Mouse (Mus musculus) cortical plate, adult 2 months (tissue): ENCODE measurements around the gene Pla2g2d. TPM values are rescaled to one million over a fixed set of nuclear protein-coding genes. Genes with fewer than 3 reads are reported as not detected.
A peak's percentile ranks its signal among the peaks of the same experiment; 100 is the strongest.

Experiments
- H3K27ac ChIP-seq: fragments of 200-500 bp; 2 replicates; pipeline ENCODE4 v1.5.1; 2012; ENCODE audit warnings: low read length, control low read depth, inconsistent platforms; ENCODE audit not compliant: insufficient read depth
- H3K4me1 ChIP-seq: fragments of 200-500 bp; 2 replicates; pipeline ENCODE4 v1.6.1; 2011; ENCODE audit warnings: low read length; ENCODE audit not compliant: control insufficient read depth, insufficient read depth
- H3K4me3 ChIP-seq: fragments of 200-500 bp; 2 replicates; pipeline ENCODE4 v1.5.1; 2011; ENCODE audit warnings: mild to moderate bottlenecking, low read length, control low read depth; ENCODE audit not compliant: insufficient read depth
- CTCF ChIP-seq: fragments of 200-500 bp; IDR thresholded peaks from 2 replicates; pipeline ENCODE4 v1.5.1; 2011; ENCODE audit warnings: mild to moderate bottlenecking, control low read depth, low read length; ENCODE audit not compliant: insufficient read depth; ENCODE audit errors: extremely low read depth
- POLR2A ChIP-seq: fragments of 200-500 bp; IDR thresholded peaks from 2 replicates; pipeline ENCODE4 v1.6.1; 2011; ENCODE audit warnings: mild to moderate bottlenecking, low read length, control low read depth; ENCODE audit not compliant: insufficient read depth; ENCODE audit errors: extremely low read depth
- polyA plus RNA-seq: library from polyadenylated mRNA; depleted of rRNA; stranded (reverse); fragments of >200 nt; gene quantifications from 2 replicates; pipeline ENCODE4 v1.2.3, GENCODE M21; 2012

The Pla2g2d gene
- polyA plus RNA-seq, 1 experiment, result 0.19 TPM

DNA sequence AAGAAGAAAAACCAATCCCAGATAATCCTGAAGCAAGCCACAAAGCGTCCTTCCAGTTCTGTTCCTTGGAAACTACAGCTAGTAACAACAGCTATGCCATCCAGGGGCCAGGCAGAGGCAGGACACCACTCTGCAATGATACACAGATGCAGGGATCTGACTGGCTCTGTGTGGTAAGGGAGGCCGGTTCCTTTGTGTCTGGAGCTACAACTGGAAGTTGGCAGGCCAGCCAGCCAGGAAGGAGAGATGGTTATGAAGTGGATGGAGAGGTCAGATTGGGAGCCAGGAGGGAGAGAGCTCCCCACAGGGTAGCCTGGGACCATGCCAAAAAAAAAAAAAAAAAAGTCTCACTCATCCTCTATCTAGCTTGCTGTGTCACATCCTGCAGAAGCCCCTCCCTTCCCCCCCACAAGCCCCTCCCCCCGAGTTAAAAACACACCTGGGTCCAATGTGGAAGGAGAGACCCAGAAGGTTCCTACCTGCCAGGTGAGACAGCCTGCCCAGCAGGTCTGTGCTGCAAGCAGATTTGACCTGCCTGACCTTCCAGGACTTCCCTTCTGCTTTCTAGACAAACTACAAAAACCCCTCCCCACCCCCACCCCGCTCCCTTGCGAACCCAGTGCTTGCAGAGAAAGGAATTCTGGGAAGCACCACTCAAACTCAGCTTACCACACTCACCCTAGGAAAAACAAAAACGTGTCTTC lies 21.1 kb downstream of the Pla2g2d start:
- TF ChIP-seq CTCF (no peak), POLR2A (no peak)
- no peak overlapping the region for H3K4me3 ChIP-seq
- no peak overlapping the region for H3K27ac ChIP-seq
- peaks cover 6% of the 10 kb centered on the region for H3K4me1 ChIP-seq

DNA sequence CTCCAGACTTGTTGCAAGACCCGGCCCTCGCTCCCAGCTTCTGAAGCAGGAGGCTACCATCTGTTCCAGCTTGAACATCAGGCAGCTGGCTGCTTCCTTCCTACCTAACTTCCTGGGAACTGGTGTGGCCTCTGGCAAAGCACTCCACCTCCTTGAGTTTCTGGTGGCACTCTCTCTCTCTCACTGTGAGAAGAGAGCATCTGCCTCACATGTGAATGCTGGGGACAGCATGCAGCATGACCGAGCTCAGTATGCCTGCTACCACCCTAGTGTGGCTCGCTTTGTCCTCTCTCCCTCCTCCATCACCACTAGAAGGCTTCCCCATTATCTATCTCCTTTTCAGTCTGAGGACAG lies 21.7 kb downstream of the Pla2g2d start:
- no peak overlapping the region for H3K27ac ChIP-seq
- peaks cover 8% of the 10 kb centered on the region for H3K4me1 ChIP-seq
- TF ChIP-seq CTCF (no peak), POLR2A (no peak)
- H3K4me3 ChIP-seq, result no peak overlapping the region

DNA sequence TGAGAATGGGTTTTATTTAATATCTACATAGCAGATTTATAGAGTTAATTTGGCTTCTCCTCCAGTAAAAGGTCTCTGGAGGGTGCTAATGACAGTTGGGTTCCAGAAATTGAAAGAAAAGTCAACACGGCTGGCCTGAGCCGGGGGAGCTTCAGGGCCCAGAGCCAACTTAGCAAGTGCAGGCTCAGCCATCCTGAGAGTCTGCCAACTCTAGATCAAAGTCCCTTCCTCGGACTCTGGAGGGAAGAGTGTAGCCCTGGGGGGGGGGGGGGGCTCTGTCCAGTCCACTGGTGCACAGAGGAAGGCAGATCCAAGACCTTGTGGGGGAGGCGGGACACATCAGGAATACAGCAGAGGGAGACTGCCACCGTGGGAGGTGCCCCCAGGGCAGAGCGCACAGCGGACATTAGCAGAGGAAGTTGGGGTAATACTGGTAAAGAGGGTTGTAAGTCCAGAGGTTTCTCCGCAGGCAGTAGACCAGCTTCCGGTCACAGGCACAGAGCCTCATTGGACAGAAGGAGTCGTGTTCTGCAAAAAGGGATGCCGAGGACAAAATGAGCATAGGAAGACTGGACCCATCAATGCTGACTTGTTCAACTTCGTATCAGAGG lies 24.7 kb downstream of the Pla2g2d start:
- Histone ChIP-seq H3K4me3 (no peak overlapping the region), H3K4me1 (peaks cover 9% of the 10 kb centered on the region), H3K27ac (peak overlapping the region; percentile 82)
- TF ChIP-seq CTCF (no peak), POLR2A (no peak)

DNA sequence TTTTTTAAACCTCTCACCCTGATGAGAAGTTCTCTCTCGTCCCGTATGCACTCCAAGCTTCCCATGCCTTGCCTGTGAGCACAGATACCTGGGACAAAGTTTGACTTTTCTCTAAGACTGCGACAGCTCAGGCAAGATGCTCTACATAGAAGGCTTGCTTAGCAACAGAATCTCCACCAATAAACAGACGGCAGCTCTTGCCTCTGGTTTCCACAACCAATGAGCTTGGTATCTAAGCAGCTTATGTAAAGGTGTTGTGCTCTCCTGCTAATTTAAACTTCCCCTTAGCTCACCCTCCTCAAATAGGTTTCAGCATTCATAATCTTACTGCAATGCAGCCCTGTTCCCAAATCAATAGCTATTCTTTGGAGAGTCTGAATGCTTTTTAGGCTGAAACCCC lies 26.1 kb downstream of the Pla2g2d start:
- H3K4me3 ChIP-seq, result no peak overlapping the region
- H3K4me1 ChIP-seq, result peaks cover 14% of the 10 kb centered on the region
- peak overlapping the region; percentile 96 for H3K27ac ChIP-seq
- no peak for TF ChIP-seq CTCF
- 0 out of 2 replicates have a peak, but pooled peaks have one; percentile 4 for TF ChIP-seq POLR2A

DNA sequence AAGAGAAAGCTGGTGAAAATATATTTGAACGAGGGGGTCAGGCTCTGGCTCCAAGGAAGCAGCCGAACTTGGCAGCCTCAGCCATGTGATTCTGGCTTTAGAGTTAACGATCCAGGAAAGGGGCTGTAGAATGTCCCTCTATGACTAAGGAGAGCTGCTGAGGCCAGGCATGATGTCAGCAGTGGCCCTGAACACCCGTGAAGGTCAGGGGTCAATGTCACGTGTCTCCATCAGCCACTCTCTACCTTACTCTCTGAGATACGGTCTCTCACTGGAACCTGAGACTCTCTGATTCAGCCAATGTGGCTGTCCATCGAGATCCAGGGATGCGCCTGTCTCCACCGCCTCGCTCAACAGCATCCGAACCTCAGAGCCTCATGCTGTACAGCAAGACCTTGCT lies 27.4 kb downstream of the Pla2g2d start:
- TF ChIP-seq CTCF, result no peak
- TF ChIP-seq POLR2A, result no peak
- Histone ChIP-seq H3K4me3 (no peak overlapping the region), H3K27ac (peak overlapping the region; percentile 96), H3K4me1 (peaks cover 14% of the 10 kb centered on the region)

DNA sequence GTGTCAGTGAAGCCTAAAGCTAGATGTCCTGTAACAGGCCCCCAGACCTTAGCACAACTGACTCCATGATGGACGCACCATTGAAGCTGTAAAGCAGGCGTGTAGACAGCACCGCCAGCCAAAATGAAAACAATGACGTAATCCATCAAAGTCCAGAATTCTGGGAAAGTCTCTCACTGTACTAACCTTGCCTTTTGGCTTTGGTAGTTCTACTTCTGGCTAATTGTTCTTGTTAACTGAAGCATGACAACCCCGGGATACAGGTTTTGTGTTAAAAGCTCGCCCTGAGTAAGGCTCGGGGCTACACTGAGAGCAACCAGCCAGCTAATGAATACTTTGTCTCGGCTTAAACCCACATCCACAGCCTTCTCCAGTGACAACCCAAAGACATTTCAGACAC lies 29.7 kb downstream of the Pla2g2d start:
- TF ChIP-seq POLR2A (no peak), CTCF (no peak)
- Histone ChIP-seq H3K27ac (0 out of 2 replicates have a peak overlapping the region, but pooled peaks have one; percentile 9), H3K4me1 (peaks cover 14% of the 10 kb centered on the region), H3K4me3 (no peak overlapping the region)

DNA sequence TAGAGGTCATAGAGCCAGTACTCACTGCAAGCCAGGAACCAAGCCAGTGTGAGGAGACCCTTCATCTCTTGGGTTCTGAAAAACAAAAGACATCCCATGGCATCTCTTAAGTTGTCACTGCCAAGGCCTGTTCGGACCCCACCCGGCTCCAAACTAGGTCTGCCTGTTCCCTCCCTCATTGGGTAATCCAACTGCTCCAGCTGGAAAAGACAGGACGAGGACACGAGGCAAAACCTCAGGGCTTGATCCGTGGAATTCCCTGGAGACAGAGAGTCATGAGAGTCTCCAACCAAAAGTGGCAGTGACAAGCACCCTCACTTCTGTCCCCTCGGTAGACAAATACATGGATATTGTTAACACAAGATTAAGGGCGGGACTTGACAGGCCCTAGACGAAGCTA lies 30.6 kb downstream of the Pla2g2d start:
- H3K4me3 ChIP-seq, result no peak overlapping the region
- peaks cover 10% of the 10 kb centered on the region for H3K4me1 ChIP-seq
- no peak overlapping the region for H3K27ac ChIP-seq
- TF ChIP-seq CTCF, result no peak
- no peak for TF ChIP-seq POLR2A

DNA sequence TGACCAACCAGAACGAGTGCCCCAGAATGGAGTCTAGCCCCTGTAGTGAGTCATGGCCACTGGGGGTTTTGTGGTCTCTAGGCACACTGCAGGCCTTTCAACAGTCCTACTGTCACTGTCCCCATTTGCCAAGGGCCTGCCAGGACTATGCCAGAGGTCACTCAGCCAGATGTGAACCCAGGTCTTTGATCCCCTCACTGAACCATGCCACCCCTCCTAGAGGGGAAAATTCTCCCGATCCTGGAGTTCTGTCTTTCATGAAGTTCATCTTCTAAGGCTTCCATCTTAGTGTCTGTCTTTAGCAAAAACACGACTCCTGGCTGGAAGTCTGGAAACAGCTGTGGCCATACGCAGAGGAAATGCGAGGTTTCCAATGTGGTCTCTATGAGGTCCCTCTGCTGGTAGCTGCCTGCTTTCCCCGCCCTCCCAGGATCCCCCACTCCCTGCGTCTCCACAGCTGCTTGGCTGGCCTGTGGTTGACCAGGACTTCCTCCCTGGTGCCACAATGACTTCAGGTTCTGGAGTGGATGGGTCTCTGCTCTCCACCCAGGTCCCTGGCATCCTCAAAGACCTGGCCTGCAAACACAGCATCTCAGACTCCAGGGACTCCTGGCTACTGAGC lies 31.5 kb downstream of the Pla2g2d start:
- H3K4me1 ChIP-seq, result peaks cover 7% of the 10 kb centered on the region
- TF ChIP-seq POLR2A (no peak), CTCF (no peak)
- no peak overlapping the region for H3K27ac ChIP-seq
- H3K4me3 ChIP-seq, result no peak overlapping the region

DNA sequence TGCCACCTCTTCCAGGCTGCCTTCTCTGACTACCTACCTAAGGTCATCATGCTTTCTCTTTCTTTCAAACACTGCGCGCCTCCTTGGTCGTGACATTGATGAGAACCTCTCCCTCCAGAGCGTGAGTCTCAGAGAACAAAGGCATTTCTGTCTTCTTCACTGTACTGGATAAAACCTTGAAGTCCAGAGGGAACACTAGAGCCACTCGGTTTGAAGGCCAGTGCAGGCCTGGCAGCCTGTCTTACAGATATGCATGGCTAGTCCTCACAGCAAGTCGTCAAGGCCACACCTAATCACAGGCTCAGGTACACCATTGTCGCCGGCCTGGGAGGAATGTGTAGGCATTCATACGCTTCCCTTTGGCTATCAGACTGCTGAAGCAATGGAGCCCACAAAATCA lies 40.6 kb downstream of the Pla2g2d start:
- Histone ChIP-seq H3K4me1 (no peaks in the 10 kb centered on the region), H3K27ac (no peak overlapping the region), H3K4me3 (no peak overlapping the region)
- TF ChIP-seq CTCF, result no peak
- no peak for TF ChIP-seq POLR2A

DNA sequence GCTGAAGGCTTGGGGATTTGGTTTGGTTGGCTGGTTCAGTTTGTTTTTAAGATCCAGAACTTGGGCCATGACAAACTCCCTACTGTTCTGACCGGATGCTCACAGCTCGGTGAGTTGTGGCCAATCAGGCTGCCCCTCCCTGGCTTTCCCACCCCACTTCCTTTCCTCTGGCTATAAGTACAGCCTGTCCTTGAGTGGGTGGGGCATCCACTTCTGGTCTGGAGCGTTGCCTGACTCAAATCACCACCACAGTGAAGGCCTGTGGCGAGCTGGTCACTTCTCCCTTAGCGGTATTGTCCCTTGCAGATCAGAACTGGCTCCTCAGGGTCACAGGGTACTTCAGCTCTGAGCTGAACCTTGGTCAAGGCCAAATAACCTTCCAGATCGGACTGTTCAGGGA lies 42.2 kb downstream of the Pla2g2d start:
- TF ChIP-seq CTCF (no peak), POLR2A (no peak)
- Histone ChIP-seq H3K4me3 (no peak overlapping the region), H3K27ac (no peak overlapping the region), H3K4me1 (no peaks in the 10 kb centered on the region)
